Mouse (Mus musculus): ENCODE results near the gene Col6a4.

DNA sequence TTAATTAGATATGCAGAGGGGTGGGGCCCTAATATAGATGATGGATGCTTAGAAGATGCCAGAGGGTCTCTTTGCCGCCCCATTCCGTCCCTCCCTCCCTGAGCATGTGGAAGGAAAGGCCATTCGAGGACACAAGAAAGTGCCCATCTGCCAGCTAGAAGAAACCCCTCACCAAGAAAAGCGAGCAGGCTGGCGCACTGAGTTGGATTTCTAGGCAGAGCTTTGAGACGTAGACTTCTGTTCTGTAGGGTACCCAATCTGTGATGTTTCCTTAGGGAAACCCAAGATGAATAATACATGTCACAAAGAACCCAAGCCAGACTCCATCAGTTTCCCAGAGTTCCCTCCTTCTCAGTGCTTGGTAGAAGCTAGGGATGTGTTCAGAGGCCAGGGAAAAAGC, 107.1 kb downstream of the Col6a4 start:
- TF ChIP-seq CTCF (IDR thresholded peaks at IDR 0.05; ENCODE audit: borderline replicate concordance, extremely low read depth, insufficient read depth, insufficient read length) (no peak), POLR2A (IDR thresholded peaks at IDR 0.05; ENCODE audit: borderline replicate concordance, extremely low read depth, insufficient read depth, insufficient read length, poor library complexity, severe bottlenecking) (no peak)

All from brain, embryonic 14.5 days (tissue).